In genomic region chr2:71531990-71532970, GRCm38 (mm10) we compare ENCODE assay signal across 11 mouse cellular contexts. TPM values are rescaled to one million over a fixed set of nuclear protein-coding genes. Genes with fewer than 3 reads are reported as not detected.
DNase-seq lines count a peak whose midpoint lies in the region; ATAC-seq lines count a peak whose summit lies in the region.
"Had no signal": no experiment of that assay in that cellular context is flagged by ENCODE, and none has a peak within 500 bp of the region (broad histone marks: within the 10 kb centered on the region; RNA-seq: fewer than 3 reads in every experiment).

No protein-coding gene starts in this region.

- no peak for ATAC-seq in forebrain, embryonic 14.5 days
- no peak for ATAC-seq in midbrain, embryonic 14.5 days (ENCODE audit: low FRiP score, low TSS enrichment)
- no peak for ATAC-seq in granulocyte monocyte progenitor cell, adult 5-6 weeks (replicated peaks; ENCODE audit: poor library complexity, severe bottlenecking)

- WGBS in forebrain, embryonic 14.5 days = 3% methylated on average over 43 of the region's 43 CpGs
- WGBS in midbrain, embryonic 14.5 days = under 1% methylated on average over 43 of the region's 43 CpGs

- peak overlapping the region; percentile 52 for H3K4me3 ChIP-seq in forebrain, embryonic 14.5 days (ENCODE audit: low read depth, low read length)
- 0 out of 2 replicates have a peak overlapping the region, but pooled peaks have one; percentile 7 for H3K4me3 ChIP-seq in midbrain, embryonic 14.5 days (replicated peaks; ENCODE audit: low read depth, low read length)
- H3K4me3 ChIP-seq: heart, adult 2 months; liver, embryonic 15.5 days had no signal

- DNase-seq in heart, postnatal 10 days = peak; percentile 10 to 19
- DNase-seq in heart, postnatal 4 days = no peak
- DNase-seq in R1 (ENCODE audit: low read depth, low spot score) = peak; percentile 54
- DNase-seq in forebrain, embryonic 14.5 days (ENCODE audit: low spot score) = peak; percentile 40
- DNase-seq in midbrain, embryonic 14.5 days = peak; percentile 25
- DNase-seq in right cerebral cortex, adult 2 months (ENCODE audit: low spot score in 2 of 2) = no peak
- no peak for DNase-seq in left cerebral cortex, postnatal 4 days
- DNase-seq: adrenal gland, adult 2 months had no signal

- peak overlapping the region; percentile 75 for H3K4me2 ChIP-seq in forebrain, embryonic 14.5 days (ENCODE audit: low read length)
- peak overlapping the region; percentile 12; the same call in 1 of the 2 replicates for H3K4me2 ChIP-seq in midbrain, embryonic 14.5 days (ENCODE audit: low read length)
- H3K4me2 ChIP-seq: liver, embryonic 15.5 days had no signal

- intact Hi-C loops in heart, postnatal 10 days (cut with DNase I) = loop anchor here (2.0 to 5.0 kb wide), 2 partner anchors 13 to 165 kb away; partner anchors contain the start of gene Slc25a12
- intact Hi-C loops in left cerebral cortex, postnatal 4 days (cut with DNase I) = loop anchor here (10.0 kb wide), 1 partner anchor 967 kb away; no protein-coding TSS in a partner anchor

- H3K27me3 ChIP-seq in forebrain, embryonic 14.5 days (replicated peaks; ENCODE audit: control insufficient read depth, insufficient read depth, low read length) = peaks cover 59% of the 10 kb centered on the region
- H3K27me3 ChIP-seq in midbrain, embryonic 14.5 days (ENCODE audit: control insufficient read depth, insufficient read depth, low read length) = peaks cover 94% of the 10 kb centered on the region

- peak overlapping the region; percentile 97 for H3K27ac ChIP-seq in forebrain, embryonic 14.5 days (ENCODE audit: low read depth, low read length)
- H3K27ac ChIP-seq in midbrain, embryonic 14.5 days (replicated peaks; ENCODE audit: low read depth, low read length) = 0 out of 2 replicates have a peak overlapping the region, but pooled peaks have one; percentile 52
- H3K27ac ChIP-seq: heart, adult 2 months; liver, embryonic 15.5 days had no signal

- H3K36me3 ChIP-seq in forebrain, embryonic 14.5 days (ENCODE audit: control insufficient read depth, insufficient read depth, low read length) = no peaks in the 10 kb centered on the region
- no peaks in the 10 kb centered on the region for H3K36me3 ChIP-seq in midbrain, embryonic 14.5 days (ENCODE audit: control insufficient read depth, insufficient read depth, low read length)
- H3K36me3 ChIP-seq: liver, embryonic 15.5 days had no signal

- no peaks in the 10 kb centered on the region for H3K9me3 ChIP-seq in forebrain, embryonic 14.5 days (replicated peaks; ENCODE audit: control insufficient read depth, low read length)
- no peaks in the 10 kb centered on the region for H3K9me3 ChIP-seq in midbrain, embryonic 14.5 days (ENCODE audit: control insufficient read depth, low read length)
- H3K9me3 ChIP-seq: liver, embryonic 15.5 days had no signal

- H3K9ac ChIP-seq in forebrain, embryonic 14.5 days (ENCODE audit: low read length) = peak overlapping the region; percentile 88
- no peak overlapping the region; the same call in 1 of the 2 replicates for H3K9ac ChIP-seq in midbrain, embryonic 14.5 days (replicated peaks; ENCODE audit: low read length)
- H3K9ac ChIP-seq: liver, embryonic 15.5 days had no signal

- H3K4me1 ChIP-seq in forebrain, embryonic 14.5 days (ENCODE audit: control insufficient read depth, insufficient read depth, low read length) = peaks cover 10% of the 10 kb centered on the region; the same call in 1 of the 2 replicates
- no peaks in the 10 kb centered on the region for H3K4me1 ChIP-seq in midbrain, embryonic 14.5 days (ENCODE audit: control insufficient read depth, insufficient read depth, low read length)

RNA-seq across cellular contexts. Expression of gene Dlx1, which starts 4.4 kb away (rescaled TPM):
- total RNA-seq in heart, postnatal 10 days (2021) = under 1 TPM in 1 of 2 experiments, not detected in 1; 0.48 TPM
- total RNA-seq in heart, postnatal 4 days (2021) = under 1 TPM; 0.14 to 0.43 TPM
- 155 and 176 TPM in 2 replicates for polyA plus RNA-seq in forebrain, embryonic 14.5 days (2014; fragmentation: Nextera tagmentation; extraction: Ambion mirVana)
- polyA plus RNA-seq in midbrain, embryonic 14.5 days (2014; fragmentation: Nextera tagmentation; extraction: Ambion mirVana) = 0.61 and 0.72 TPM in 2 replicates
- not detected in 2 replicates for total RNA-seq in granulocyte monocyte progenitor cell, adult 5-6 weeks (2014; fragmentation: Nextera tagmentation)
- not detected in 2 replicates for total RNA-seq in granulocyte monocyte progenitor cell, adult 5-6 weeks (2017)
- 10 to 100 TPM; 52.3 to 63.1 TPM for total RNA-seq in left cerebral cortex, postnatal 4 days (2021)

RNA-seq across cellular contexts. Expression of gene Dlx2, which starts 14.3 kb away (rescaled TPM):
- total RNA-seq in heart, postnatal 10 days (2021) = not detected
- total RNA-seq in heart, postnatal 4 days (2021) = under 1 TPM in 1 of 2 experiments, not detected in 1; 0.11 TPM
- polyA plus RNA-seq in forebrain, embryonic 14.5 days (2014; fragmentation: Nextera tagmentation; extraction: Ambion mirVana) = 44.8 and 51.2 TPM in 2 replicates
- polyA plus RNA-seq in midbrain, embryonic 14.5 days (2014; fragmentation: Nextera tagmentation; extraction: Ambion mirVana) = 0.41 and 0.67 TPM in 2 replicates
- not detected in 2 replicates for total RNA-seq in granulocyte monocyte progenitor cell, adult 5-6 weeks (2014; fragmentation: Nextera tagmentation)
- total RNA-seq in granulocyte monocyte progenitor cell, adult 5-6 weeks (2017) = not detected in 2 replicates
- total RNA-seq in left cerebral cortex, postnatal 4 days (2021) = 10 to 100 TPM; 20.6 to 22.4 TPM
- total RNA-seq: heart, adult 2 months had no signal
- polyA plus RNA-seq: heart, adult 2 months had no signal

Comparison
In these comparisons a context has a peak if more than half of its experiments do, and no peak if none do; other contexts are left out.
1. DNase-seq: peak in heart, postnatal 10 days (2 of 2), R1 (single experiment), forebrain, embryonic 14.5 days (single experiment) and midbrain, embryonic 14.5 days (single experiment); none in heart, postnatal 4 days (single experiment), right cerebral cortex, adult 2 months (0 of 2) and left cerebral cortex, postnatal 4 days (single experiment).
2. RNA of gene Dlx1, which starts 4.4 kb away (total RNA-seq): 52.3 to 63.1 TPM in left cerebral cortex, postnatal 4 days; 0.48 TPM in heart, postnatal 10 days, 0.14 to 0.43 TPM in heart, postnatal 4 days and not detected in granulocyte monocyte progenitor cell, adult 5-6 weeks; every median in the first group is over 10 times any median in the second.
3. RNA of gene Dlx2, which starts 14.3 kb away (total RNA-seq): 20.6 to 22.4 TPM in left cerebral cortex, postnatal 4 days; 0.11 TPM in heart, postnatal 4 days, not detected in heart, postnatal 10 days and not detected in granulocyte monocyte progenitor cell, adult 5-6 weeks; every median in the first group is over 10 times any median in the second.